Mouse (Mus musculus) gastrocnemius, postnatal 14 days (tissue): Measurements from ENCODE around the gene Usp17la. TPM values are rescaled to one million over a fixed set of nuclear protein-coding genes. Genes with fewer than 3 reads are reported as not detected.
"Not testable (repeated sequence)": the region's sequence is repeated elsewhere in the genome, so short reads cannot be mapped to it uniquely, and the experiment has no call there.

Source experiments
- DNase-seq: peaks from one replicate; pipeline ENCODE4 v3.0.0; 2021; ENCODE audit warnings: mixed read lengths
- intact Hi-C: fragments of 180-260 bp; cut with DNase I; formaldehyde crosslinking; loops from one replicate; pipeline ENCODE4 v1.15.1; 2025; ENCODE audit warnings: low total_unique reads
- long read RNA-seq, 2 experiments: library from polyadenylated mRNA; stranded (forward); transcript quantifications; one replicate each; pipeline ENCODE4 v2.0.0; 2021
- total RNA-seq, 2 experiments: library from RNA; stranded (reverse); gene quantifications; 2 replicates each; pipeline ENCODE4 v1.2.3; 2021

The Usp17la gene
- not detected for total RNA-seq
- long read RNA-seq, experiment 1, result 0 reads
- long read RNA-seq, experiment 2, result 0 reads

DNA sequence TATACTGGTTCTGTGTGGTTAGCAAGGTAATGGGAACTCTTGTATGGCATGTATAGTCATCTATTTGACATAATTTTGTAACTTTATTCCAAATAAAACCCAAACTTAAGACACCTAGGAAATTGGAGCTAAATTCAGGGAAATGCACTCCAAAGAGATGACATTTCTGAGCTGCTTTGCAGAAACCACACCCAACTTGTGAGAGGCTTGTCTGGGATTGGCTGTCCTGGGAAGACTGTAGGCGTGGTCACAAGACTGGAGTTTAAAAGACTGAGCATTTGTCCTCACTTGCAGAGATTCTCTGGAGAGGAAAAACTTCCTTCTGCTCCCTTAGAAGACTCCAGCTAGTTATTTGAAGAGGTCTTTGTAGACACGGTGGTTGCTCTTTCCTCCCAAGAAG, at the start of gene Usp17la:
Gene Usp17la (plus strand): TSS at position 301 of the 400 bp plus-strand sequence.
- DNase-seq, intact Hi-C loops: not testable (repeated sequence)

DNA sequence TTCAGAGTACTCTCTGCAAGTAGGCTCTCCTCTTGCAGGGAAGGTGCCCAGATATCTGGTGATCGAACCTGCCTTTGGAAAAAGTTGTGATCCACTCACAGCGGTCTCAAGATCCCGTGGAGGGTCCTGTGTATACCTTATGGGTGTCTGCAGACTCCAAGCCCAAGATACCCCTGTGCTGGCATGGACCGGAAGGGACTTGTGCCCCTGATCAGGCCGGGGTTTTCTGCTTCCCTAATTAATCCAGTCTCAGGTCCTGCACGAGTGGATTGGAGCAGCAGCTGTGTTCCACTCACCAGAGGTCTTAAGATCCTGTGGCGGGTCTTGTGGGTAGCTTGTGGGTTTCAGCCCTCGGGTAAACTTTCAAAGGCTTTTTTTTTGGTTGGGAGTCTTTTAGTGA, 46.5 kb upstream of the Usp17la start:
- intact Hi-C loops, DNase-seq: not testable (repeated sequence)

DNA sequence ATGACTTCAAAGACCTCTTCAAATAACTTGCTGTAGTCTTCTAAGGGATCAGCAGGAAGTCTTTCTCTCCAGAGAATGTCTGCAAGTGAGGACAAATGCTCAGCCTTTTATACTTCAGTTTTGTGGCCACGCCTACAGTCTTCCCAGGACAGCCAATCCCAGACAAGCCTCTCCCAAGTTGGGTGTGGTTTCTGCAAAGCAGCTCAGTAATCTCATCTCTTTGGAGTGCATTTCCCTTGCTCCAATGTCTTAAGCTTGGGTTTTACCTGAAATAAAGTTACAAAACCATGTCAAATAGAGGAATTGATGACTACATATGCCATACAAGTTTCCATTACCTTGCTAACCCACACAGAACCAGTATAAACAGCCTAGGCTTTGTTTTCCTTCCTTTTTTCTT, 14.3 kb upstream of the Usp17la start, which contains the start of gene Usp17lb:
Gene Usp17lb (minus strand): TSS at position 101 of the 400 bp plus-strand sequence.
- no peak for DNase-seq
- intact Hi-C loops, result no loop called here

DNA sequence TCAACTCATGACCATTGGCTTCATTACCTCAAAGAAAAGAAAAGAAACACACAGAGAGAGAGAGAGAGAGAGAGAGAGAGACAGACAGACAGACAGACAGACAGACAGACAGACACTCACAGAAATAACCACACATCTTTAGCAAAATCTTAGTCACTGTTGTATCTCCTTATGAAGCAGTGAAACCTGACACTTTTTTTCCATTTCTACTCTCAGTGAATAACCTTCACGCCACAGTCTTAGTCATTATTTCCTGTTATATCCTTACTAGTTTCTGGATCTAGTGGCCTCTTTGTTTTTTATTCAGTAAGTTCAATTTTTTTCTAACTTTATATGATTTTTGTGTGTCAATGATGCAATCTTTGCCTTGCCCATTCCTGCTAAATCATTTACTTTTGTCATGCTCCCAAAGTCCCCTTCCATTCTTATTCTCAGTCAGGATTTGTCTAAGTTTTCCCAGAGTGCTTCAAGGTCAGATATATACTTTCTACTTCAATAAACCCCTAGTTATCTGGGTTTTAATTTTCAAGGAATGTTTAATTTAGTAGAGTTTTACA, 13.0 kb upstream of the Usp17la start:
- intact Hi-C loops, result no loop called here
- DNase-seq, result no peak

GRCm38 (mm10) chr7:104851546-104851945, 5.3 kb upstream of the Usp17la start:
- intact Hi-C loops, DNase-seq: not testable (repeated sequence)

DNA sequence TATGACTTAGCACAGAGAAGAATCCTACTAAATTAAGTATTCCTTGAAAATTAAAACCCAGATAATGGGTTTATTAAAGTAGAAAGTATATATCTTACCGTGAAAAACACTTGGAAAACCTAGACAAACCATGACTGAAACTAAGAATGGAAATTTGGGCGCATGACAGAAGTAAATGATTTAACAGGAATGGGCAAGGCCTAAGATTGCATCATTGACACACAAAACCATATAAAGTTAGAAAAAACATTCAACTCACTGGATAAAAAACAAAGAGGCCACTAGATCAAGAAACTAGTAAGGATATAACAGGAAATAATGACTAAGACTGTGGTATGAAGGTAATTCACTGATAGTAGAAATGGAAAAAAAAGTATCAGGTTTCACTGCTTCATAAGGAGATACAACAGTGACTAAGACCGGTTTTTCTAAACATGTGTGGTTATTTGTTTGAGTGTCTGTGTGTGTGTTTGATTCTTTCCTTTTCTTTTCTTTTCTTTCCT, 1.5 kb upstream of the Usp17la start:
- intact Hi-C loops, result no loop called here
- no peak for DNase-seq

- DNase-seq, result no peak
- intact Hi-C loops, result no loop called here
These were observed 874 bp downstream of the Usp17la start for GRCm38 (mm10) chr7:104857683-104858082.

GRCm38 (mm10) chr7:104861381-104861780, 4.6 kb downstream of the Usp17la start:
- intact Hi-C loops, result no loop called here

GRCm38 (mm10) chr7:104877731-104878130, 20.9 kb downstream of the Usp17la start, which contains the start of gene Olfr665:
Gene Olfr665 (plus strand): TSS chr7:104878031.
- intact Hi-C loops, result no loop called here
- DNase-seq, result no peak

More at GRCm38 (mm10) chr7:104861381-104861780, 4.6 kb downstream of the Usp17la start:
- DNase-seq, result no peak

DNA sequence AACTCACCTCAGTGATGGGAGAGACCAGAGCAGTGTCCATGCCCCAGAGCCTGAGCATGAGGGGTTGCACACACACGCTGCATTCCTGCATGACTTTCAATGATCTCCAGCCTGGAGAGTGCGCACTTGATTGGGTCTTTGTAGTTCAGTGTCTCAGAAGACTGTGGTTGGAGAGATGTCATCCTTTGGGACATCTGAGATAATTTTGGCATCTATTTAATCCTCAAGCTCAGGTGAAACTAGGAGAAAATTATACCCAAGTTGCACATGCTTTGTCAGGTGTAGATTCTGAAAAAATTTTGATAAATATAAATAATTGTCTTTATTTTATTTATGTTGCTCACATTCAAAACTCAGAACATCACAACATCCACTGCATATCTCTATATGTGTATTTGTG, 39.0 kb downstream of the Usp17la start, which contains the start of gene Olfr666:
Gene Olfr666 (minus strand): TSS at position 101 of the 400 bp plus-strand sequence.
- DNase-seq, result no peak
- intact Hi-C loops, result no loop called here

Other genes starting within 250 kb of the Usp17la start
- not detected for gene Olfr656, start 243.1 kb upstream of the Usp17la start, total RNA-seq
- gene Olfr657, start 232.2 kb upstream of the Usp17la start, total RNA-seq, result not detected
- not detected for gene Olfr658, start 209.7 kb upstream of the Usp17la start, total RNA-seq
- not detected for gene Olfr659, start 190.3 kb upstream of the Usp17la start, total RNA-seq
- not detected for gene Olfr661, start 170.5 kb upstream of the Usp17la start, total RNA-seq
- not detected for gene Usp17le, start 79.5 kb upstream of the Usp17la start, total RNA-seq
- gene Usp17lb, start 14.4 kb upstream of the Usp17la start, total RNA-seq, result not detected
- not detected for gene Olfr665, start 21.0 kb downstream of the Usp17la start, total RNA-seq
- gene Olfr666, start 38.9 kb downstream of the Usp17la start, total RNA-seq, result not detected
- gene Olfr667, start 64.5 kb downstream of the Usp17la start, total RNA-seq, result not detected
- gene Olfr668, start 71.0 kb downstream of the Usp17la start, total RNA-seq, result not detected
- gene Olfr669, start 77.2 kb downstream of the Usp17la start, total RNA-seq, result not detected
- gene Olfr670, start 105.6 kb downstream of the Usp17la start, total RNA-seq, result not detected
- not detected for gene Olfr671, start 122.1 kb downstream of the Usp17la start, total RNA-seq
- gene Olfr672, start 145.0 kb downstream of the Usp17la start, total RNA-seq, result not detected
- not detected for gene Olfr675, start 171.5 kb downstream of the Usp17la start, total RNA-seq
- not detected for gene Olfr676, start 175.7 kb downstream of the Usp17la start, total RNA-seq
- gene Olfr677, start 194.4 kb downstream of the Usp17la start, total RNA-seq, result not detected
- gene Olfr678, start 207.5 kb downstream of the Usp17la start, total RNA-seq, result not detected
- not detected for gene Olfr679, start 224.2 kb downstream of the Usp17la start, total RNA-seq
- not detected for gene Olfr680-ps1, start 235.8 kb downstream of the Usp17la start, total RNA-seq